Mouse (Mus musculus) embryonic facial prominence, embryonic 12.5 days (tissue): Measurements from ENCODE around the gene Coro1a. TPM values are rescaled to one million over a fixed set of nuclear protein-coding genes. Genes with fewer than 3 reads are reported as not detected.
A peak's percentile ranks its signal among the peaks of the same experiment; 100 is the strongest.

ENCODE experiments used
- ATAC-seq: fragments of 200-750 bp; cut with Nextera tagmentation; 2 replicates; pipeline ENCODE4 v1.8.0; 2017; ENCODE audit not compliant: insufficient number of reproducible peaks, insufficient read depth, low FRiP score, low TSS enrichment
- H3K27ac ChIP-seq: fragments of 300-500 bp; sonication (generic); 2 replicates; pipeline ENCODE4 v1.5.1; 2016; ENCODE audit warnings: mild to moderate bottlenecking
- H3K27me3 ChIP-seq: fragments of 300-500 bp; sonication (generic); 2 replicates; pipeline ENCODE4 v1.6.1; 2016; ENCODE audit warnings: mild to moderate bottlenecking, moderate library complexity
- H3K36me3 ChIP-seq: fragments of 300-500 bp; sonication (generic); 2 replicates; pipeline ENCODE4 v1.6.1; 2016; ENCODE audit warnings: mild to moderate bottlenecking
- H3K4me1 ChIP-seq: fragments of 300-500 bp; sonication (generic); 2 replicates; pipeline ENCODE4 v1.6.1; 2016
- H3K4me2 ChIP-seq: fragments of 300-500 bp; sonication (generic); replicated peaks from 2 replicates; pipeline ENCODE4 v1.6.1; 2016; ENCODE audit warnings: mild to moderate bottlenecking, moderate library complexity
- H3K4me3 ChIP-seq: fragments of 300-500 bp; sonication (generic); 2 replicates; pipeline ENCODE4 v1.5.1; 2016; ENCODE audit warnings: mild to moderate bottlenecking
- H3K9ac ChIP-seq: fragments of 300-500 bp; sonication (generic); 2 replicates; pipeline ENCODE4 v1.6.1; 2016; ENCODE audit warnings: mild to moderate bottlenecking, moderate library complexity
- H3K9me3 ChIP-seq: fragments of 300-500 bp; sonication (generic); 2 replicates; pipeline ENCODE4 v1.6.1; 2016; ENCODE audit warnings: mild to moderate bottlenecking, moderate library complexity
- WGBS: fragments of 180-500 bp; shearing (Covaris S2); methylation state at CpG from one replicate; pipeline ENCODE4 v1.1.7; 2016; 5-methylcytosine and 5-hydroxymethylcytosine counted together
- polyA plus RNA-seq: library from polyadenylated mRNA; unstranded; fragments of >200 nt; fragmentation: Nextera tagmentation; extraction: Ambion mirVana; gene quantifications from 2 replicates; pipeline ENCODE4 v1.2.1, GENCODE M21; 2016

Coro1a gene
- polyA plus RNA-seq, 1 experiment from 2014 or later, result 37.8 TPM

GRCm38 (mm10) chr7:126704121-126704980, 3.2 kb downstream of the Coro1a start:
- ATAC-seq, result 0 out of 2 replicates have a peak, but pooled peaks have one; percentile 31
- H3K36me3 ChIP-seq, result peaks cover 7% of the 10 kb centered on the region; the same call in 1 of the 2 replicates
- peak overlapping the region; percentile 99 for H3K4me2 ChIP-seq
- H3K9ac ChIP-seq, result peak overlapping the region; percentile 64
- no peak overlapping the region for H3K27ac ChIP-seq
- peaks cover 19% of the 10 kb centered on the region for H3K4me1 ChIP-seq
- H3K9me3 ChIP-seq, result peaks cover 5% of the 10 kb centered on the region; the same call in 1 of the 2 replicates
- peaks cover 25% of the 10 kb centered on the region for H3K27me3 ChIP-seq
- peak overlapping the region; percentile 57 for H3K4me3 ChIP-seq
- 2% methylated on average over 39 of the region's 39 CpGs for WGBS

- Histone ChIP-seq H3K27me3 (peaks cover 25% of the 10 kb centered on the region), H3K9ac (0 out of 2 replicates have a peak overlapping the region, but pooled peaks have one; percentile 64), H3K4me2 (peak overlapping the region; percentile 99), H3K4me1 (peaks cover 19% of the 10 kb centered on the region), H3K9me3 (0 out of 2 replicates have a peak, but pooled peaks cover under 1% of the 10 kb centered on the region), H3K4me3 (peak overlapping the region; percentile 57), H3K27ac (no peak overlapping the region), H3K36me3 (peaks cover 11% of the 10 kb centered on the region; the same call in 1 of the 2 replicates)
- 9% methylated on average over 7 of the region's 7 CpGs for WGBS
- no peak for ATAC-seq
Measured at GRCm38 (mm10) chr7:126703757-126704077, 3.9 kb downstream of the Coro1a start.

GRCm38 (mm10) chr7:126702861-126703756, 4.5 kb downstream of the Coro1a start:
- Histone ChIP-seq H3K4me2 (peak overlapping the region; percentile 99), H3K4me3 (no peak overlapping the region; the same call in 1 of the 2 replicates), H3K27me3 (peaks cover 25% of the 10 kb centered on the region), H3K36me3 (peaks cover 11% of the 10 kb centered on the region; the same call in 1 of the 2 replicates), H3K9ac (no peak overlapping the region; the same call in 1 of the 2 replicates), H3K27ac (no peak overlapping the region), H3K9me3 (no peaks in the 10 kb centered on the region), H3K4me1 (peaks cover 19% of the 10 kb centered on the region)
- WGBS, result 82% methylated on average over 12 of the region's 12 CpGs
- no peak for ATAC-seq

GRCm38 (mm10) chr7:126702358-126702757, 5.2 kb downstream of the Coro1a start:
- ATAC-seq, result no peak
- no peak overlapping the region for H3K27ac ChIP-seq
- peaks cover 21% of the 10 kb centered on the region for H3K27me3 ChIP-seq
- H3K36me3 ChIP-seq, result peaks cover 11% of the 10 kb centered on the region; the same call in 1 of the 2 replicates
- H3K4me2 ChIP-seq, result no peak overlapping the region
- H3K9me3 ChIP-seq, result no peaks in the 10 kb centered on the region
- no peak overlapping the region; the same call in 1 of the 2 replicates for H3K9ac ChIP-seq
- 84% methylated on average over 6 of the region's 6 CpGs for WGBS
- H3K4me1 ChIP-seq, result peaks cover 19% of the 10 kb centered on the region
- H3K4me3 ChIP-seq, result no peak overlapping the region

- ATAC-seq, result no peak
- no peak overlapping the region for H3K9ac ChIP-seq
Measured at GRCm38 (mm10) chr7:126701559-126702357, 5.8 kb downstream of the Coro1a start.

GRCm38 (mm10) chr7:126701070-126701469, 6.5 kb downstream of the Coro1a start:
- H3K27ac ChIP-seq, result no peak overlapping the region
- peak overlapping the region; percentile 24 for H3K4me2 ChIP-seq
- 0 out of 2 replicates have a peak, but pooled peaks have one; percentile 11 for ATAC-seq
- peaks cover 27% of the 10 kb centered on the region for H3K4me1 ChIP-seq
- H3K27me3 ChIP-seq, result peaks cover 16% of the 10 kb centered on the region
- no peaks in the 10 kb centered on the region for H3K9me3 ChIP-seq
- no peak overlapping the region for H3K9ac ChIP-seq
- 2% methylated on average over 11 of the region's 11 CpGs for WGBS
- H3K4me3 ChIP-seq, result 0 out of 2 replicates have a peak overlapping the region, but pooled peaks have one; percentile 9
- H3K36me3 ChIP-seq, result peaks cover 11% of the 10 kb centered on the region; the same call in 1 of the 2 replicates

More at GRCm38 (mm10) chr7:126701559-126702357, 5.8 kb downstream of the Coro1a start:
- H3K27me3 ChIP-seq, result peaks cover 21% of the 10 kb centered on the region
- H3K4me3 ChIP-seq, result no peak overlapping the region
- H3K4me1 ChIP-seq, result peaks cover 23% of the 10 kb centered on the region
- peaks cover 11% of the 10 kb centered on the region; the same call in 1 of the 2 replicates for H3K36me3 ChIP-seq
- H3K4me2 ChIP-seq, result peak overlapping the region; percentile 24
- H3K9me3 ChIP-seq, result no peaks in the 10 kb centered on the region
- H3K27ac ChIP-seq, result no peak overlapping the region
- WGBS, result 60% methylated on average over 24 of the region's 24 CpGs

GRCm38 (mm10) chr7:126700063-126701015, 7.2 kb downstream of the Coro1a start:
- H3K4me2 ChIP-seq, result no peak overlapping the region; the same call in 1 of the 2 replicates
- no peak overlapping the region for H3K4me3 ChIP-seq
- H3K36me3 ChIP-seq, result peaks cover 11% of the 10 kb centered on the region; the same call in 1 of the 2 replicates
- peaks cover 27% of the 10 kb centered on the region for H3K4me1 ChIP-seq
- H3K9ac ChIP-seq, result no peak overlapping the region; the same call in 1 of the 2 replicates
- peaks cover 9% of the 10 kb centered on the region for H3K27me3 ChIP-seq
- 84% methylated on average over 25 of the region's 25 CpGs for WGBS
- H3K27ac ChIP-seq, result no peak overlapping the region
- H3K9me3 ChIP-seq, result no peaks in the 10 kb centered on the region
- no peak for ATAC-seq

GRCm38 (mm10) chr7:126697838-126698237, 9.7 kb downstream of the Coro1a start:
- Histone ChIP-seq H3K4me2 (no peak overlapping the region), H3K4me3 (no peak overlapping the region), H3K27me3 (no peaks in the 10 kb centered on the region), H3K9me3 (no peaks in the 10 kb centered on the region), H3K36me3 (peaks cover 11% of the 10 kb centered on the region; the same call in 1 of the 2 replicates), H3K9ac (no peak overlapping the region), H3K27ac (no peak overlapping the region), H3K4me1 (peaks cover 26% of the 10 kb centered on the region)
- 93% methylated on average over 8 of the region's 8 CpGs for WGBS
- ATAC-seq, result no peak

- WGBS, result 82% methylated on average over 3 of the region's 3 CpGs
- Histone ChIP-seq H3K27ac (no peak overlapping the region), H3K4me2 (peak overlapping the region; percentile 82), H3K27me3 (no peaks in the 10 kb centered on the region), H3K4me3 (peak overlapping the region; percentile 78), H3K9ac (peak overlapping the region; percentile 83; the same call in 1 of the 2 replicates), H3K9me3 (no peaks in the 10 kb centered on the region), H3K4me1 (peaks cover 26% of the 10 kb centered on the region), H3K36me3 (peaks cover 20% of the 10 kb centered on the region)
- no peak for ATAC-seq
Measured at GRCm38 (mm10) chr7:126696886-126697285, 10.7 kb downstream of the Coro1a start.

- Histone ChIP-seq H3K4me1 (peaks cover 25% of the 10 kb centered on the region), H3K27me3 (no peaks in the 10 kb centered on the region), H3K36me3 (peaks cover 26% of the 10 kb centered on the region), H3K4me2 (peak overlapping the region; percentile 82), H3K9ac (peak overlapping the region; percentile 83), H3K9me3 (no peaks in the 10 kb centered on the region), H3K4me3 (peak overlapping the region; percentile 78), H3K27ac (no peak overlapping the region)
- WGBS, result 3% methylated on average over 17 of the region's 17 CpGs
- ATAC-seq, result no peak
Measured at GRCm38 (mm10) chr7:126696303-126696702, 11.3 kb downstream of the Coro1a start.
